Mouse (Mus musculus) embryonic facial prominence, embryonic 12.5 days (tissue): Measurements from ENCODE around the gene Tbxa2r. TPM values are rescaled to one million over a fixed set of nuclear protein-coding genes. Genes with fewer than 3 reads are reported as not detected.

Experiments used
- ATAC-seq: fragments of 200-750 bp; cut with Nextera tagmentation; 2 replicates; pipeline ENCODE4 v1.8.0; 2017; ENCODE audit not compliant: insufficient number of reproducible peaks, insufficient read depth, low FRiP score, low TSS enrichment
- H3K27ac ChIP-seq: fragments of 300-500 bp; sonication (generic); 2 replicates; pipeline ENCODE4 v1.5.1; 2016; ENCODE audit warnings: mild to moderate bottlenecking
- H3K27me3 ChIP-seq: fragments of 300-500 bp; sonication (generic); 2 replicates; pipeline ENCODE4 v1.6.1; 2016; ENCODE audit warnings: mild to moderate bottlenecking, moderate library complexity
- H3K36me3 ChIP-seq: fragments of 300-500 bp; sonication (generic); 2 replicates; pipeline ENCODE4 v1.6.1; 2016; ENCODE audit warnings: mild to moderate bottlenecking
- H3K4me1 ChIP-seq: fragments of 300-500 bp; sonication (generic); 2 replicates; pipeline ENCODE4 v1.6.1; 2016
- H3K4me2 ChIP-seq: fragments of 300-500 bp; sonication (generic); replicated peaks from 2 replicates; pipeline ENCODE4 v1.6.1; 2016; ENCODE audit warnings: mild to moderate bottlenecking, moderate library complexity
- H3K4me3 ChIP-seq: fragments of 300-500 bp; sonication (generic); 2 replicates; pipeline ENCODE4 v1.5.1; 2016; ENCODE audit warnings: mild to moderate bottlenecking
- H3K9ac ChIP-seq: fragments of 300-500 bp; sonication (generic); 2 replicates; pipeline ENCODE4 v1.6.1; 2016; ENCODE audit warnings: mild to moderate bottlenecking, moderate library complexity
- H3K9me3 ChIP-seq: fragments of 300-500 bp; sonication (generic); 2 replicates; pipeline ENCODE4 v1.6.1; 2016; ENCODE audit warnings: mild to moderate bottlenecking, moderate library complexity
- WGBS: fragments of 180-500 bp; shearing (Covaris S2); methylation state at CpG from one replicate; pipeline ENCODE4 v1.1.7; 2016; 5-methylcytosine and 5-hydroxymethylcytosine counted together
- polyA plus RNA-seq: library from polyadenylated mRNA; unstranded; fragments of >200 nt; fragmentation: Nextera tagmentation; extraction: Ambion mirVana; gene quantifications from 2 replicates; pipeline ENCODE4 v1.2.1, GENCODE M21; 2016

The Tbxa2r gene
- polyA plus RNA-seq, 1 experiment from 2014 or later, result 3.1 TPM

- H3K4me2 ChIP-seq, result no peak overlapping the region
- no peak for ATAC-seq
- H3K36me3 ChIP-seq, result no peaks in the 10 kb centered on the region
- H3K9me3 ChIP-seq, result no peaks in the 10 kb centered on the region
- H3K27ac ChIP-seq, result no peak overlapping the region
- H3K4me3 ChIP-seq, result no peak overlapping the region
- peaks cover 13% of the 10 kb centered on the region for H3K4me1 ChIP-seq
- no peaks in the 10 kb centered on the region for H3K27me3 ChIP-seq
- WGBS, result 52% methylated on average over 9 of the region's 9 CpGs
- no peak overlapping the region for H3K9ac ChIP-seq
Measured at GRCm38 (mm10) chr10:81354738-81355477, 26.4 kb downstream of the Tbxa2r start.

- WGBS, result 73% methylated on average over 4 of the region's 4 CpGs
Measured at GRCm38 (mm10) chr10:81355533-81355932, 27.0 kb downstream of the Tbxa2r start.

GRCm38 (mm10) chr10:81356352-81356990, 27.9 kb downstream of the Tbxa2r start:
- Histone ChIP-seq H3K4me3 (no peak overlapping the region; the same call in 1 of the 2 replicates), H3K4me2 (peak overlapping the region; percentile 98; the same call in 1 of the 2 replicates), H3K27ac (no peak overlapping the region), H3K9ac (no peak overlapping the region), H3K27me3 (no peaks in the 10 kb centered on the region), H3K4me1 (peaks cover 23% of the 10 kb centered on the region), H3K9me3 (no peaks in the 10 kb centered on the region), H3K36me3 (peaks cover 6% of the 10 kb centered on the region; the same call in 1 of the 2 replicates)
- ATAC-seq, result no peak
- WGBS, result 59% methylated on average over 12 of the region's 12 CpGs

More at GRCm38 (mm10) chr10:81355533-81355932, 27.0 kb downstream of the Tbxa2r start:
- no peak for ATAC-seq
- no peak overlapping the region for H3K4me3 ChIP-seq
- no peak overlapping the region for H3K4me2 ChIP-seq
- H3K4me1 ChIP-seq, result peaks cover 16% of the 10 kb centered on the region
- H3K36me3 ChIP-seq, result no peaks in the 10 kb centered on the region
- H3K27me3 ChIP-seq, result no peaks in the 10 kb centered on the region
- no peaks in the 10 kb centered on the region for H3K9me3 ChIP-seq
- no peak overlapping the region for H3K27ac ChIP-seq
- H3K9ac ChIP-seq, result no peak overlapping the region

GRCm38 (mm10) chr10:81356991-81357844, 28.7 kb downstream of the Tbxa2r start, which contains the start of gene Mfsd12:
Mfsd12 (plus strand) TSS chr10:81357491.
- peak within 1 kb of the TSS; percentile 98 for H3K4me2 ChIP-seq
- ATAC-seq, result peak; percentile 83
- no peaks in the 10 kb centered on the region for H3K9me3 ChIP-seq
- H3K9ac ChIP-seq, result peak within 1 kb of the TSS; percentile 75
- H3K4me1 ChIP-seq, result peaks cover 23% of the 10 kb centered on the region
- H3K27me3 ChIP-seq, result no peaks in the 10 kb centered on the region
- 3% methylated on average over 72 of the region's 79 CpGs for WGBS
- peak within 1 kb of the TSS; percentile 74 for H3K4me3 ChIP-seq
- H3K27ac ChIP-seq, result no peak within 1 kb of the TSS
- H3K36me3 ChIP-seq, result peaks cover 6% of the 10 kb centered on the region; the same call in 1 of the 2 replicates

- H3K27me3 ChIP-seq, result peaks cover 6% of the 10 kb centered on the region
- peak overlapping the region; percentile 98 for H3K4me2 ChIP-seq
- peak overlapping the region; percentile 74 for H3K4me3 ChIP-seq
- H3K9ac ChIP-seq, result peak overlapping the region; percentile 75
- WGBS, result 24% methylated on average over 4 of the region's 4 CpGs
- H3K4me1 ChIP-seq, result peaks cover 25% of the 10 kb centered on the region
- peaks cover 6% of the 10 kb centered on the region; the same call in 1 of the 2 replicates for H3K36me3 ChIP-seq
- ATAC-seq, result no peak; the same call in 1 of the 2 replicates
- H3K9me3 ChIP-seq, result no peaks in the 10 kb centered on the region
- H3K27ac ChIP-seq, result no peak overlapping the region
Measured at GRCm38 (mm10) chr10:81358209-81358608, 29.7 kb downstream of the Tbxa2r start.

GRCm38 (mm10) chr10:81358841-81359240, 30.3 kb downstream of the Tbxa2r start:
- Histone ChIP-seq H3K4me1 (peaks cover 32% of the 10 kb centered on the region), H3K9ac (no peak overlapping the region), H3K9me3 (no peaks in the 10 kb centered on the region), H3K36me3 (peaks cover 6% of the 10 kb centered on the region; the same call in 1 of the 2 replicates), H3K4me3 (no peak overlapping the region), H3K4me2 (peak overlapping the region; percentile 98), H3K27ac (no peak overlapping the region), H3K27me3 (peaks cover 12% of the 10 kb centered on the region)
- no peak for ATAC-seq
- 63% methylated on average over 1 of the region's 1 CpGs for WGBS

GRCm38 (mm10) chr10:81360721-81361120, 32.2 kb downstream of the Tbxa2r start:
- Histone ChIP-seq H3K4me1 (peaks cover 45% of the 10 kb centered on the region), H3K27ac (no peak overlapping the region), H3K9ac (no peak overlapping the region), H3K4me2 (no peak overlapping the region), H3K4me3 (no peak overlapping the region), H3K36me3 (peaks cover 7% of the 10 kb centered on the region; the same call in 1 of the 2 replicates), H3K27me3 (peaks cover 30% of the 10 kb centered on the region), H3K9me3 (no peaks in the 10 kb centered on the region)
- no peak for ATAC-seq
- 65% methylated on average over 8 of the region's 8 CpGs for WGBS

GRCm38 (mm10) chr10:81362336-81362949, 33.9 kb downstream of the Tbxa2r start:
- H3K9me3 ChIP-seq, result no peaks in the 10 kb centered on the region
- peaks cover 24% of the 10 kb centered on the region for H3K36me3 ChIP-seq
- H3K4me3 ChIP-seq, result no peak overlapping the region
- H3K27ac ChIP-seq, result no peak overlapping the region
- H3K9ac ChIP-seq, result no peak overlapping the region
- no peak for ATAC-seq
- H3K27me3 ChIP-seq, result peaks cover 35% of the 10 kb centered on the region
- peaks cover 45% of the 10 kb centered on the region for H3K4me1 ChIP-seq
- no peak overlapping the region for H3K4me2 ChIP-seq
- 74% methylated on average over 12 of the region's 12 CpGs for WGBS

- Histone ChIP-seq H3K4me1 (peaks cover 36% of the 10 kb centered on the region), H3K27me3 (peaks cover 35% of the 10 kb centered on the region), H3K27ac (no peak overlapping the region), H3K4me2 (peak overlapping the region; percentile 49), H3K36me3 (peaks cover 37% of the 10 kb centered on the region), H3K9ac (peak overlapping the region; percentile 49), H3K4me3 (peak overlapping the region; percentile 25), H3K9me3 (no peaks in the 10 kb centered on the region)
- 10% methylated on average over 51 of the region's 54 CpGs for WGBS
- ATAC-seq, result no peak
Measured at GRCm38 (mm10) chr10:81363436-81364346, 35.2 kb downstream of the Tbxa2r start.

- Histone ChIP-seq H3K9ac (peak overlapping the region; percentile 49; the same call in 1 of the 2 replicates), H3K9me3 (no peaks in the 10 kb centered on the region), H3K4me3 (peak overlapping the region; percentile 25), H3K36me3 (peaks cover 46% of the 10 kb centered on the region), H3K27me3 (peaks cover 35% of the 10 kb centered on the region), H3K27ac (no peak overlapping the region), H3K4me1 (peaks cover 33% of the 10 kb centered on the region), H3K4me2 (peak overlapping the region; percentile 49)
- WGBS, result 12% methylated on average over 28 of the region's 28 CpGs
- no peak for ATAC-seq
Measured at GRCm38 (mm10) chr10:81364666-81365065, 36.1 kb downstream of the Tbxa2r start.
